Mouse (Mus musculus) MEL-GATA-1-ER (cell line): Measurements from ENCODE around the gene A930002H24Rik.

ENCODE experiments used
- DNase-seq: peaks from one replicate; pipeline ENCODE4 v3.0.0-alpha.2; 2012; ENCODE audit warnings: low read depth; ENCODE audit errors: extremely low read depth

Gene A930002H24Rik

DNA sequence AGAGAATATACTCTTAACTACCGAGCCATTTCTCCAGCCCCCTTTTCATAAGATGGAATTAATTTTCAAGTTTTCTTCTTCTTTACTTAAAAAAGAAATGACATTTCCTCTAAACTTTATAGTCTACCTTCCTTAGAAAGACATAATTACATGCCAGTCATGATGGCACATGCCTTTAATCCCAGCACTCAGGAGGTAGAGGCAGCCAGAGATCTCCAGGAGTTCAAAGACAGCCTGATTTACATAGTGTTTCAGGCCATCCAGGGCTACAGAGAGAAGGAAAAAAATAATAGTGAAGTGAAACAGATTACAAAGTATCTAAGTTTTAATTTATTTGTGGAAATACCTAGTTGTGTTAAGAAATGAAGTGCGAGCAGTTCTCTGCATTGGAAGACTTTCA, 27.4 kb downstream of the A930002H24Rik start:
- no peak for DNase-seq

DNA sequence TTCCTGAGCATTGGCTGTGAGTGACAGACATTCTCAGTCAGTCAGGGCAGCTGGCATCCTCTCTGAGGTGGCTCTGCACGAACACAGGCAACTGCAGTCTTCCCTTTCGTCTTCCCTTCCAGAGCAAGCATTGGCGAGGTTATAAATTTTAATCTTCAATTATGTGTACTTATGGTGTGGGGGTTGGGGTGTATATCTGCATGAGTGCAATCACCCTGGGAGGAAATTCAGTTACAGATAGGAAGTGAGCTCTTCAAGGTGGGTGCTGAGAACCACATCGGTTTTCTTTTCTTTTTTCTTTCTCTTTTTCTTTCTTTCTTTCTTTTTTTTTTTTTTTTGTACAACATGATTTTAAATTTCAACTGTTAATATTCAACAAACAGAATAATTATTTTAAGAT, 32.0 kb downstream of the A930002H24Rik start:
- no peak for DNase-seq

DNA sequence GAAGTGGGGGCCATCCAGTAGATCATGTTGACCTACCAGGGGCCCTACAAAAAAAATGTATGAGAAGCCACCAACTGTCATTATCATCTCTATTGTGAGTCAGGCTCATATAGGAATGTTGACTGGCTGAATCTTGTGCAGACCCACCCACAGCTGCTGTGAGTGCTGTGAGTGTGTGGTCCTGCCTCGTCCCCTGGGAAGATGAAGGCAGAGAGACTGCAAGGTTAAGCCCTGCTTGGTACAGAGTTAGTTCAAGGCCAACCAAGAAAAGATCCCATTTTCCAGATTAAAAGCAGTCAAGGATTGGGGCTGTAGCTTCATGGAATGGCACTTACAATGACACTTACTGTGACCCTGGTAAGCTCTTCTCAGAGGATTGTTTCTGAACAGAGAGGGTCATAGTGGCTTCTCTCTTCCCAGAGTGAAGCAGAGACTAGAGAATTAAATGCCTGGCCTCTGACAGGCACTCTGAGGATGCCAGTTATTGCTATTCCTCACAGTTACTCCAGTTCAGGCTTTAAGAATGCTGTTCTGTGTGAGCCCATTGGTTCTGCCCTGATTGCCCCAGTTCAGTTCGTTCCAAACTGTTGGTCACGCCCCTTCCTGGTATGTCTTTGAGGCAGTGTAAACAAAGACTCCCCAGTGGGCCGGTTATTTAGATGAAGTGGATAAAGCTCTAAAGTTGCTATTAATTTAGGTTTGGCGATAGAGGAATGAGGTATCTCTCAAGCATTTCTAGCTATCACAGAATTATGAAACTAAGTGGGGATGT, 34.8 kb downstream of the A930002H24Rik start:
- no peak for DNase-seq

DNA sequence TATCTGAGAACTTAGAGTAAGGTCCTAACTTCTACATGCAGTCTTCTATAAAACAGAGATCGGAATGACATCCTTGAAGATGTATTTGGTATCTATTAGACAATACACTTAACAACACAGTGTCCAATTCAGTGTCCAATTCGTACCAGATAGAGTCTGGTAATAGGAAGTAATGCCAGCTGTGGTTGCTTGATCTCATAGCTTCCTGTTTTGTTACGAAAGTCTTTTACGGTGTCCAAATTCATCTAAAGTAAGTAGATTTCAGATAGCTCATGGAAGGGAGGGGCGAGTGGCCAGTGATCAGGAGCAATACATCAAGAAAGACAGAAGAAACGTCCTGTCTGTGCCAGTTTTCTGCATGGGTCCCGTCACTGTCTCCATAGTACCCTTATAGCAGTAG, 36.8 kb downstream of the A930002H24Rik start:
- peak; percentile 63 for DNase-seq

DNA sequence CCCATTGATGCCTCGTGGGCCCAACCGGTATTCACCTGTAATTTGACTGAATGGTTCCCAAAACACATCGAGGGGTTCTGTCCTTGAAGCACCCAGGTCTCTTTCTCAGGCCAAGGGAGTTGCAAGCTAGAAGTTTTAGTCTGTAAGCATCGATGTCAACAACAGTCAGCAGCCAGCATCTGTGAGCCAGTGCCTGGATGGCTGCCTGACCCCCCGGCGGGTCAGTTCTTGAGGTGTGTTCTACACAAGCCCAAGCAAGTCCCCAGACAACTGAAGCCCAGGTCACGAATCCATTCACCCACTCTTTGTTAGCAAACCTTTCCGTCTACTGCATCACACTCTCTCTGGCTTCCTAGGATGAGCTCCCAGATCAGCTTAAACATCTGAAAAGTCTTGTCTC, 37.4 kb downstream of the A930002H24Rik start:
- no peak for DNase-seq

DNA sequence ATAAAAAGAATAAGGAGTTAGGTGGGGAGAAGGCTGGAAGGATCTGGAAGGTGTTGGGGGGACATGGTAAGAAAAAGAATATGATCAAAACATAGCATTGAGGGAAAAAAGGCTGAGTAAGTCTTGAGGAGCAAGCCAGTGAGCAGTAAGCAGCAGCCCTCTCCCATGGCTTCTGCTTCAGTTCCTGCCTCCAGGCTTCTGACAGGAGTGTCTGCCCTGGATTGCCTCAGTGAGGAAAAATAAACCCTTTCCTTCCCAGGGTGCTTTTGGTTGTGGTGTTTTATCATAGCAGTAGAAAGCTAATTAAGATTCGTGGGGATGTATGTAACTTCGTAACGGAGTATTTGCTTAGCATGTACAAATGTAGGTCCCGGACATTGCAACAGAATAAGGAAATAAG, 39.5 kb downstream of the A930002H24Rik start:
- no peak for DNase-seq

DNA sequence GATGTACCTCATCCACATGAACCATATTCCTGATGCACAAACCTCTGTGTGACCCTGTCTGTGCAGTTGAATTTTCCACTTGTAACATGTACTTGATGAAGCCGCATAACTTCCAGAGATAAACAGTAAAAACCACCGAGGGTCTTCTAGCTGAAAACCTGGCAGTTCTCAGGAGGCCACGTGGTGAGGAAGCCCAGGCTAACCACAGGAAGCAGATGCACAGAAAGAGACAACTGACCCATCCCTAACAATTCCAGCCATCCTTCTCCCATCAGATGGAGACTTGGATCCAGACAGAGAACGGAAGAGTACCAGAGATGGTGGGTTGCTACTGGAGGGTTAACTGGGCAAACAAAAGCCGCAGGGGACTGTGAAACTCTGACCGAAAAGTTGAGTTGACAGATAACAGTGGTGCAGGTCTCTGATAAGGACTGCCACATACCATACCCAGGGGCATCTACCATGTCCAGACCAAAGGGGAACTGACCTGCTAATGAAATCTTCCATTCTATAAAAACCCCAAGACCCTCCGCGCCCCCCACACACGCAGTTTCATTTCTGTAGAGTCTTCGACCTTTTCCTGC, 45.1 kb downstream of the A930002H24Rik start:
- DNase-seq, result peak; percentile 55

DNA sequence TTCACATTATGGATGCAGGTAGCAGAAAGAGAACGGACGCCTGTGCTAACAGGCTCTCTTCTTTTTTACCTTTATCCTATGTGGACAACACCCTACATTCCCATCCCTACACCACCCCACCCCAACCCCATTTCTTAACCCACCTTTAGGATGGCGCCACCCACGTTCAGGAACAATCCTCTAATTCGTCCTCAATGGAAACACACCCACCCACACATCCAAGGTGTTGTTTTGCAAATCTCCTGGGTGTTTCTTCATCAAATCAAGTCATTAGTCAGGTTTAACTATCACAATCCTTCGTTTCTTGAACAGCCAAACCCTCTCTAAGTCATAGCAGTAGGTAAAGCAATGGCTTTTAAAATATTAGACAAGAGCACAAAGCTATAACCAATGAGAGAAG, 50.0 kb downstream of the A930002H24Rik start:
- DNase-seq, result no peak
